Mouse (Mus musculus): Measurements from ENCODE around the gene Fam173b. TPM values are rescaled to one million over a fixed set of nuclear protein-coding genes. Genes with fewer than 3 reads are reported as not detected.

Gene Fam173b
- 17.8 TPM for polyA plus RNA-seq (2014; fragmentation: Illumina TruSeq; extraction: RNeasy Lipid Tissue Mini Kit (QIAGEN cat#74804); ENCODE audit: low read depth, low replicate concordance)

GRCm38 (mm10) chr15:31601646-31602374 is at the start of gene Fam173b, which contains the start of gene Cct5:
TSS of gene Fam173b (plus strand) at chr15:31601852.
TSS of gene Cct5 (minus strand) at chr15:31601804.

GRCm38 (mm10) chr15:31565184-31565583 is 36.5 kb upstream of the Fam173b start, which contains the start of gene Cmbl:
TSS of gene Cmbl (plus strand) at chr15:31565389.

Other genes with a start within 250 kb of the Fam173b start
- gene Ankrd33b, start 234.1 kb upstream of the Fam173b start, polyA plus RNA-seq (2014; fragmentation: Illumina TruSeq; extraction: RNeasy Lipid Tissue Mini Kit (QIAGEN cat#74804); ENCODE audit: low read depth, low replicate concordance): 1.0 TPM
- gene Ropn1l, start 148.1 kb upstream of the Fam173b start, polyA plus RNA-seq (2014; fragmentation: Illumina TruSeq; extraction: RNeasy Lipid Tissue Mini Kit (QIAGEN cat#74804); ENCODE audit: low read depth, low replicate concordance): 32.8 TPM
- gene March6, start 70.8 kb upstream of the Fam173b start, polyA plus RNA-seq (2014; fragmentation: Illumina TruSeq; extraction: RNeasy Lipid Tissue Mini Kit (QIAGEN cat#74804); ENCODE audit: low read depth, low replicate concordance): 32.3 TPM
- 70.0 TPM for gene Cmbl, start 36.5 kb upstream of the Fam173b start, polyA plus RNA-seq (2014; fragmentation: Illumina TruSeq; extraction: RNeasy Lipid Tissue Mini Kit (QIAGEN cat#74804); ENCODE audit: low read depth, low replicate concordance)
- 145 TPM for gene Cct5, start within 50 bp of the Fam173b start, polyA plus RNA-seq (2014; fragmentation: Illumina TruSeq; extraction: RNeasy Lipid Tissue Mini Kit (QIAGEN cat#74804); ENCODE audit: low read depth, low replicate concordance)

Measured in adipose tissue, adult 10 weeks (tissue).